Mouse (Mus musculus) forebrain, embryonic 11.5 days (tissue): ENCODE results near the gene Crlf1. TPM values are rescaled to one million over a fixed set of nuclear protein-coding genes. Genes with fewer than 3 reads are reported as not detected.

Source experiments
- ATAC-seq: fragments of 200-750 bp; cut with Nextera tagmentation; replicated peaks from 2 replicates; pipeline ENCODE4 v1.8.0; 2017; ENCODE audit warnings: moderate TSS enrichment; ENCODE audit not compliant: low FRiP score
- DNase-seq: peaks from one replicate; pipeline ENCODE4 v3.0.0-alpha.2; 2017; ENCODE audit warnings: low spot score
- H3K27ac ChIP-seq: fragments of 300-500 bp; sonication (generic); 2 replicates; pipeline ENCODE4 v1.5.1; 2014; ENCODE audit warnings: low read depth, low read length
- H3K27me3 ChIP-seq: fragments of 300-500 bp; sonication (generic); 2 replicates; pipeline ENCODE4 v1.6.1; 2014; ENCODE audit warnings: mild to moderate bottlenecking, low read length, mixed read lengths; ENCODE audit not compliant: control insufficient read depth, insufficient read depth
- H3K36me3 ChIP-seq: fragments of 300-500 bp; sonication (generic); 2 replicates; pipeline ENCODE4 v1.6.1; 2014; ENCODE audit warnings: mild to moderate bottlenecking, low read length, moderate library complexity, mixed read lengths; ENCODE audit not compliant: control insufficient read depth, insufficient read depth
- H3K4me1 ChIP-seq: fragments of 300-500 bp; sonication (generic); replicated peaks from 2 replicates; pipeline ENCODE4 v1.6.1; 2014; ENCODE audit warnings: low read length, mixed read lengths; ENCODE audit not compliant: control insufficient read depth, insufficient read depth
- H3K4me2 ChIP-seq: fragments of 300-500 bp; sonication (generic); 2 replicates; pipeline ENCODE4 v1.6.1; 2014; ENCODE audit warnings: low read depth, mild to moderate bottlenecking, low read length, moderate library complexity, mixed read lengths; ENCODE audit not compliant: severe bottlenecking
- H3K4me3 ChIP-seq: fragments of 300-500 bp; sonication (generic); 2 replicates; pipeline ENCODE4 v1.5.1; 2014; ENCODE audit warnings: low read depth, low read length
- H3K9ac ChIP-seq: fragments of 300-500 bp; sonication (generic); 2 replicates; pipeline ENCODE4 v1.6.1; 2014; ENCODE audit warnings: low read length
- H3K9me3 ChIP-seq: fragments of 300-500 bp; sonication (generic); 2 replicates; pipeline ENCODE4 v1.6.1; 2016; ENCODE audit warnings: low read length, mixed read lengths; ENCODE audit not compliant: control insufficient read depth
- WGBS: fragments of 180-500 bp; shearing (Covaris S2); extraction: QIAGEN DNeasy Blood & Tissue Kit; methylation state at CpG from one replicate; pipeline ENCODE4 v1.1.7; 2014; 5-methylcytosine and 5-hydroxymethylcytosine counted together
- polyA plus RNA-seq: library from polyadenylated mRNA; unstranded; fragments of >200 nt; fragmentation: Nextera tagmentation; extraction: Ambion mirVana; gene quantifications from 2 replicates; pipeline ENCODE4 v1.2.1, GENCODE M21; 2014

Gene Crlf1
- polyA plus RNA-seq, 1 experiment from 2014 or later = 10.9 TPM

DNA sequence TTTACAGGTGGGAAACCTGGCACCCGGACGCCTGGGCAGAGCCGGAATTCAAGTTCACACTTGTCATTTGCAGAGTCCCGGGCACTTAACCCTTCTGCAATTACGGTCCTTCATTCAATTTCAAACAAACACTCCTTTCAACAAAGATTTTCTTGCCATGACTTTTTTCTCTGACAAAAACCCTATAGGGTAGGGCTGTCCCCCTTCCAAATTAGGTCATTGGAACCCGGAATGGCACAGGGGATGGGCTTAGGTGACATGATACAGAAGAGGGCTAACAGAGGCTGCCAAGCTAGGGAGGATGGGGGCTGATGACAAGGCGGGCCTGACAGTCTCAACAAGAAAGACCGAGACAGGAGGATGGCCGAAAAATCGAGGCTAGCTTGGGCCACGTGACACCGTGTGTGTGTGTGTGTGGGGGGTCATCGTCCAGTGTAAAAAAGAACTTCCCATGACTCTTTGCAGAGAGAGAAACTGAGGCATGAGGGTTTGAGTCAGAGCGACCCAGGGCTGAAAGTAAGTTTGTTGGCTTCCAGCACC lies 4.0 kb upstream of the Crlf1 start:
- ATAC-seq (no peak), DNase-seq (no peak)
- peaks cover 26% of the 10 kb centered on the region for H3K4me1 ChIP-seq
- WGBS = 2% methylated on average over 14 of the region's 14 CpGs
- H3K4me3 ChIP-seq = peak overlapping the region; percentile 18
- peaks cover 92% of the 10 kb centered on the region for H3K27me3 ChIP-seq
- H3K9ac ChIP-seq = no peak overlapping the region
- no peak overlapping the region for H3K27ac ChIP-seq
- no peaks in the 10 kb centered on the region for H3K36me3 ChIP-seq
- peak overlapping the region; percentile 31; the same call in 1 of the 2 replicates for H3K4me2 ChIP-seq
- H3K9me3 ChIP-seq = no peaks in the 10 kb centered on the region

DNA sequence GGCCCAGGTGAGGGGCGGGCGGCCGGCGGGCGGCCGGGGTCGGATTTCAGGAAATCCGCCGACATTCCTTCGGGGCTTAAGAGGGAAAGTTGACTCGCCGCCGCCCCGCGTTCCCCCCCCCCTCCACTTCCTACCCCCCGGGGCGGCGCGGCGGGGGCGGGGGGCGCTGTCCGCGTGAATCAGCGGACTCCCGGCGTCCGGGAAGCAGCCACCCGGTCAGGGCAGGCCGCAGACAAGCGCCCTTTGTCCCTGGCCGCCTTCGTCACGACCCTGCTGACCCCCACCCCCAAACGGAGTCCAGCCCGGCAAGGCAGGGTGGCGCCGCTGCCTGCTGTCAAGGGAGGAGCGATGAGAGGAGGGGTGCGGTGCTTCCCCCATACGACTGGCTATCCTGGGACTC lies 3.4 kb upstream of the Crlf1 start:
- Histone ChIP-seq H3K36me3 (no peaks in the 10 kb centered on the region), H3K9ac (no peak overlapping the region), H3K4me1 (peaks cover 27% of the 10 kb centered on the region), H3K27me3 (peaks cover 96% of the 10 kb centered on the region), H3K9me3 (no peaks in the 10 kb centered on the region), H3K4me3 (peak overlapping the region; percentile 18), H3K27ac (no peak overlapping the region), H3K4me2 (peak overlapping the region; percentile 31)
- 2% methylated on average over 28 of the region's 41 CpGs for WGBS
- no peak for ATAC-seq
- DNase-seq = no peak

- 8% methylated on average over 10 of the region's 10 CpGs for WGBS
- no peak overlapping the region for H3K4me2 ChIP-seq
- H3K4me3 ChIP-seq = no peak overlapping the region
These were observed 2.7 kb upstream of the Crlf1 start for GRCm38 (mm10) chr8:70490061-70490879.

DNA sequence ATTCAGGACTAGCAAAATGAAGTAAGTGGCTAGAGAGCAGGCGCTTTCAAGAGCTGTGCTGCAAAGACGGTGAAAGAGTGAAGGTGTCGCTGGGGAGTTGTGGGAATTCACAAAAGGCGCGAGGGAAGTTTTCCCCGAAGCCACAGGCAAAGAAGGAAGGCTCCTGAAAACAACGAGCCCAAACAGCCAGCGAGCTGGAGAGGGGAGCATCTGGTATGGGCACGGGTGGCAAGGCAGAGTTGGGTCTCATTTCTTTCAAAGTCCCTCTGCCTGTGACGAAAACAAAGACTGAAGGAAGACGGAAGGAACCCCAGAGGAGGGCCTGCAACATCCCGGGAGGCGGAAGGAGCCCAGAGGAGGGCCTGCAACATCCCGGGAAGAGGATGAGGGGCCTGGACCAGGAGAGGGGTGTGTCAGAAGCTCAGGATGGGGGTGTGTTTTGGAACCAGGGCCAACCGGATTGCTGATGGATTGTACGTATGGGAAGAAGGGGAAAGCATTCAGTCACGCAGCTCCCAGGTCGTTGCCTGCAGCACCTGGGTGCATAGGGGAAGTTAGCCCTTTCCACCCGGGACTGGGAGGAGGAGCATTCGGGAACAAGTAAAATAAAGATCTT lies 2.0 kb upstream of the Crlf1 start:
- H3K4me2 ChIP-seq = no peak overlapping the region
- H3K4me1 ChIP-seq = peaks cover 30% of the 10 kb centered on the region
- H3K27me3 ChIP-seq = peaks cover 98% of the 10 kb centered on the region
- no peak overlapping the region for H3K4me3 ChIP-seq
- under 1% methylated on average over 20 of the region's 20 CpGs for WGBS
- H3K27ac ChIP-seq = no peak overlapping the region
- ATAC-seq (no peak), DNase-seq (no peak)
- no peak overlapping the region for H3K9ac ChIP-seq
- H3K36me3 ChIP-seq = no peaks in the 10 kb centered on the region
- no peaks in the 10 kb centered on the region for H3K9me3 ChIP-seq

More at GRCm38 (mm10) chr8:70490061-70490879, 2.7 kb upstream of the Crlf1 start:
- Histone ChIP-seq H3K9me3 (no peaks in the 10 kb centered on the region), H3K4me1 (peaks cover 27% of the 10 kb centered on the region), H3K27me3 (peaks cover 96% of the 10 kb centered on the region), H3K9ac (no peak overlapping the region), H3K36me3 (no peaks in the 10 kb centered on the region), H3K27ac (no peak overlapping the region)
- ATAC-seq (no peak), DNase-seq (no peak)

- no peaks in the 10 kb centered on the region for H3K9me3 ChIP-seq
- peak overlapping the region; percentile 29; the same call in 1 of the 2 replicates for H3K4me3 ChIP-seq
- H3K27me3 ChIP-seq = peaks cover 98% of the 10 kb centered on the region
- H3K4me2 ChIP-seq = peak overlapping the region; percentile 42
- WGBS = 2% methylated on average over 47 of the region's 47 CpGs
- no peak overlapping the region for H3K9ac ChIP-seq
- no peak for DNase-seq
- ATAC-seq = no peak
- no peak overlapping the region for H3K27ac ChIP-seq
- H3K36me3 ChIP-seq = no peaks in the 10 kb centered on the region
- H3K4me1 ChIP-seq = peaks cover 17% of the 10 kb centered on the region
These were observed 896 bp downstream of the Crlf1 start for GRCm38 (mm10) chr8:70493692-70494415.

GRCm38 (mm10) chr8:70494416-70494945 lies 1.5 kb downstream of the Crlf1 start:
- Histone ChIP-seq H3K4me1 (peaks cover 13% of the 10 kb centered on the region), H3K27ac (no peak overlapping the region)
- DNase-seq = no peak

DNA sequence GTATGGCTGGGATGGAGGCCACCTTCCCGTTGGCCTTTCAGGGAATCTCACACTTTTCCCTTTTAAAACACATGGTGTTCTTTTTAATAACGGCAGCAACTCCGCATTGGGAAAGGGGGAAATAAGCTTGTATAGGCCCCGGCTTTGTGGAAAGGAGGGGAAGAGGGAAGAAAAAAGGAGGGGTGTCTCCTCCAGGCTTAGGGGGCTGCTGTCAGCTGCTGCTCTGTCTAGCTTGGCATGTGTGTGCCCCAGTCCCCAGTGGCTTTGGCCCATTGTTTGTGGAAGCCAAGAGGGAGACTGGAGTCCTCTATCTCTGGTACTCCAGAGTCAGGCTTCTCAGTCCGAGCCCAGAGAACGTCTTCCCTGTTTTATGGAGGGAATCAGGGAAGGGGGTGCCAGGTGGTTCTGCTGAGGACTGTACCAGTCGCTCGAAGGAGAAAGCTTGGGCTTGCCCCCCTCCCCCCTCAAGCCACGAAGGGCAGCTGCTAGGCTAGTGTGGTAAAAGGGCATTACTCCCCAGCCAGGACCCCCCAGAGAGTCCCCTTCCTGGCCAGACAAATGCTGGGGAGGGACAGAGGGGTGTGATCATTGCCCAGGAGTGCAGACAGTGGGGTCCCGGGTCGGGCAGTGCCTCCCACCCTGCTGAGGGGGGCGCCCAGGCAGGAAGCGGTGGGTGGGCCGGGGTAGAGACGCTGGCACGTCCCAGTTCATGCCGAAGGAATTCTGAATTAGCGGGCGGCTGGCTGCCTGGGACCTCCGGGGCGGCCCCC lies 2.2 kb downstream of the Crlf1 start:
- no peak overlapping the region; the same call in 1 of the 2 replicates for H3K4me3 ChIP-seq
- peaks cover 10% of the 10 kb centered on the region for H3K4me1 ChIP-seq
- no peak overlapping the region for H3K9ac ChIP-seq
- no peak for ATAC-seq
- no peaks in the 10 kb centered on the region for H3K36me3 ChIP-seq
- 2% methylated on average over 21 of the region's 21 CpGs for WGBS
- no peak overlapping the region for H3K27ac ChIP-seq
- no peak overlapping the region for H3K4me2 ChIP-seq
- peak; percentile 65 for DNase-seq
- H3K27me3 ChIP-seq = peaks cover 96% of the 10 kb centered on the region
- H3K9me3 ChIP-seq = no peaks in the 10 kb centered on the region

More at GRCm38 (mm10) chr8:70494416-70494945, 1.5 kb downstream of the Crlf1 start:
- no peak for ATAC-seq
- Histone ChIP-seq H3K4me2 (no peak overlapping the region), H3K9ac (no peak overlapping the region), H3K36me3 (no peaks in the 10 kb centered on the region), H3K27me3 (peaks cover 96% of the 10 kb centered on the region), H3K4me3 (no peak overlapping the region; the same call in 1 of the 2 replicates), H3K9me3 (no peaks in the 10 kb centered on the region)
- WGBS = 2% methylated on average over 28 of the region's 28 CpGs

DNA sequence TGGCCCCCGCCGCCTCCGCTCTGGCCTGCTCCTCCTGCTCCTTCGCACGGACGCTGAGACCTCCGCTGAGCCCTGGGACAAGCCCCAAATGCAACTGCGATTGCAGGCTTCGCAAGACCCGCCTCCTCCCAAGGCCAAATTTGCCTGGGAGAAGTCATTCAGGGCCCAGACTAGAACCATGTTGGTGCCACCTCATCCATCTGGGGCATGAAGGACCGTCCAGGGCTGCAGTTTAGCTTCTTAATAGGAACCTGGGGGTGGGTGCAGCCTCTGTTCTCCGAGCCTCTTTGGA lies 2.8 kb downstream of the Crlf1 start:
- no peak overlapping the region for H3K4me2 ChIP-seq
- no peak overlapping the region for H3K27ac ChIP-seq
- H3K36me3 ChIP-seq = no peaks in the 10 kb centered on the region
- H3K9me3 ChIP-seq = no peaks in the 10 kb centered on the region
- H3K9ac ChIP-seq = no peak overlapping the region
- H3K4me3 ChIP-seq = no peak overlapping the region
- peaks cover 96% of the 10 kb centered on the region for H3K27me3 ChIP-seq
- WGBS = 5% methylated on average over 12 of the region's 12 CpGs
- no peak for DNase-seq
- peaks cover 10% of the 10 kb centered on the region for H3K4me1 ChIP-seq
- no peak for ATAC-seq
